Mouse (Mus musculus) MEL (cell line): ENCODE data around the gene Nsd1. TPM values are rescaled to one million over a fixed set of nuclear protein-coding genes. Genes with fewer than 3 reads are reported as not detected.

Experiments
- DNase-seq: peaks from one replicate; pipeline ENCODE4 v3.0.0; 2011; ENCODE audit warnings: low read depth, low spot score
- H3K27ac ChIP-seq: 2 replicates; pipeline ENCODE4 v1.5.1; 2012; ENCODE audit warnings: low read depth, mild to moderate bottlenecking, control low read depth, low read length, moderate library complexity; ENCODE audit not compliant: control insufficient read depth
- H3K27me3 ChIP-seq, 2 experiments: fragments of 150-350 bp in 1 of 2; sonication (generic) in 1 of 2; 2 replicates each; pipeline ENCODE4 v1.6.1; 2012; ENCODE audit warnings: low read length in 2 of 2, mild to moderate bottlenecking in 2 of 2, improper control_type of control experiment in 1 of 2, moderate library complexity in 1 of 2; ENCODE audit not compliant: insufficient read depth in 2 of 2, control insufficient read depth in 1 of 2
- H3K36me3 ChIP-seq, 2 experiments: 2 replicates each; pipeline ENCODE4 v1.6.1; 2012 to 2014; ENCODE audit warnings: low read length in 2 of 2, improper control_type of control experiment in 1 of 2, inconsistent platforms in 1 of 2, mild to moderate bottlenecking in 1 of 2; ENCODE audit not compliant: insufficient read depth in 2 of 2, control insufficient read depth in 1 of 2
- H3K4me1 ChIP-seq, 2 experiments: fragments of 150-350 bp in 1 of 2; sonication (generic) in 1 of 2; 2 replicates each; pipeline ENCODE4 v1.6.1; 2012; ENCODE audit warnings: low read length in 2 of 2, improper control_type of control experiment in 1 of 2, mild to moderate bottlenecking in 1 of 2; ENCODE audit not compliant: insufficient read depth in 2 of 2, control insufficient read depth in 1 of 2
- H3K4me3 ChIP-seq, 2 experiments: fragments of 150-350 bp in 1 of 2; sonication (generic) in 1 of 2; 2 replicates each; pipeline ENCODE4 v1.5.1; 2012; ENCODE audit warnings: low read depth in 2 of 2, low read length in 2 of 2, mild to moderate bottlenecking in 2 of 2, moderate library complexity in 2 of 2, control low read depth in 1 of 2, improper control_type of control experiment in 1 of 2; ENCODE audit not compliant: control insufficient read depth in 1 of 2, insufficient read depth in 1 of 2
- H3K79me2 ChIP-seq: 2 replicates; pipeline ENCODE4 v1.6.1; 2012; ENCODE audit warnings: mild to moderate bottlenecking, low read length, moderate library complexity; ENCODE audit not compliant: control insufficient read depth, poor library complexity, insufficient read depth
- H3K9ac ChIP-seq: 2 replicates; pipeline ENCODE4 v1.6.1; 2012; ENCODE audit warnings: low read depth, mild to moderate bottlenecking, control low read depth, low read length, moderate library complexity; ENCODE audit not compliant: control insufficient read depth, poor library complexity, severe bottlenecking
- H3K9me3 ChIP-seq: fragments of 150-350 bp; sonication (generic); replicated peaks from 2 replicates; pipeline ENCODE4 v1.6.1; 2012; ENCODE audit warnings: mild to moderate bottlenecking, low read length, improper control_type of control experiment, moderate library complexity; ENCODE audit not compliant: insufficient read depth
- BHLHE40 ChIP-seq: IDR thresholded peaks from 2 replicates; pipeline ENCODE4 v1.6.1; 2012; ENCODE audit warnings: low read depth, mild to moderate bottlenecking, inconsistent platforms, low read length, improper control_type of control experiment, borderline replicate concordance
- CHD1 ChIP-seq: IDR thresholded peaks from 2 replicates; pipeline ENCODE4 v1.6.1; 2012; ENCODE audit warnings: low read depth, mild to moderate bottlenecking, inconsistent platforms, low read length, improper control_type of control experiment
- CHD2 ChIP-seq: IDR thresholded peaks from 2 replicates; pipeline ENCODE4 v1.6.1; 2011; ENCODE audit warnings: low read length, improper control_type of control experiment
- E2F4 ChIP-seq: IDR thresholded peaks from 2 replicates; pipeline ENCODE4 v1.6.1; 2011; ENCODE audit warnings: low read depth, low read length, improper control_type of control experiment, borderline replicate concordance
- EP300 ChIP-seq, 2 experiments: IDR thresholded peaks; 2 replicates each; pipeline ENCODE4 v1.6.1; 2011; ENCODE audit warnings: improper control_type of control experiment in 2 of 2, low read length in 2 of 2, low read depth in 1 of 2, mild to moderate bottlenecking in 1 of 2
- ETS1 ChIP-seq: IDR thresholded peaks from 2 replicates; pipeline ENCODE4 v1.6.1; 2012; ENCODE audit warnings: low read depth, mild to moderate bottlenecking, inconsistent platforms, low read length, improper control_type of control experiment, moderate library complexity
- GABPA ChIP-seq: IDR thresholded peaks from 2 replicates; pipeline ENCODE4 v1.6.1; 2012; ENCODE audit warnings: low read depth, mild to moderate bottlenecking, inconsistent platforms, low read length, improper control_type of control experiment, moderate library complexity
- GATA1 ChIP-seq: IDR thresholded peaks from 2 replicates; pipeline ENCODE4 v1.6.1; 2011; ENCODE audit warnings: low read depth, low read length, improper control_type of control experiment
- HCFC1 ChIP-seq: IDR thresholded peaks from 2 replicates; pipeline ENCODE4 v1.6.1; 2012; ENCODE audit warnings: low read depth, mild to moderate bottlenecking, inconsistent platforms, low read length, improper control_type of control experiment, moderate library complexity
- JUND ChIP-seq: IDR thresholded peaks from 2 replicates; pipeline ENCODE4 v1.6.1; 2011; ENCODE audit warnings: low read depth, mild to moderate bottlenecking, improper control_type of control experiment, low read length
- KAT2A ChIP-seq: conservative IDR thresholded peaks from 2 replicates; pipeline ENCODE4 v1.6.1; 2012; ENCODE audit warnings: low read depth, low read length, improper control_type of control experiment, inconsistent platforms
- MAFK ChIP-seq: IDR thresholded peaks from 2 replicates; pipeline ENCODE4 v1.6.1; 2011; ENCODE audit warnings: low read depth, mild to moderate bottlenecking, low read length, improper control_type of control experiment, borderline replicate concordance
- MAX ChIP-seq: IDR thresholded peaks from 2 replicates; pipeline ENCODE4 v1.6.1; 2011; ENCODE audit warnings: low read length, improper control_type of control experiment
- MAZ ChIP-seq: IDR thresholded peaks from 2 replicates; pipeline ENCODE4 v1.6.1; 2012; ENCODE audit warnings: low read depth, mild to moderate bottlenecking, inconsistent platforms, low read length, improper control_type of control experiment
- MYB ChIP-seq: IDR thresholded peaks from 2 replicates; pipeline ENCODE4 v1.6.1; 2011; ENCODE audit warnings: mild to moderate bottlenecking, low read depth, low read length, improper control_type of control experiment
- MYC ChIP-seq: IDR thresholded peaks from 2 replicates; pipeline ENCODE4 v1.6.1; 2011; ENCODE audit warnings: low read depth, mild to moderate bottlenecking, low read length, improper control_type of control experiment, moderate library complexity
- NRF1 ChIP-seq: IDR thresholded peaks from 2 replicates; pipeline ENCODE4 v1.6.1; 2014; ENCODE audit warnings: low read depth, mild to moderate bottlenecking, inconsistent platforms, low read length, improper control_type of control experiment, moderate library complexity; ENCODE audit not compliant: poor library complexity, insufficient read depth, severe bottlenecking
- POLR2A ChIP-seq, 2 experiments: IDR thresholded peaks; 2 replicates each; pipeline ENCODE4 v1.6.1; 2011 to 2012; ENCODE audit warnings: low read length in 2 of 2, mild to moderate bottlenecking in 2 of 2, control low read depth in 1 of 2, improper control_type of control experiment in 1 of 2, low read depth in 1 of 2, moderate library complexity in 1 of 2; ENCODE audit not compliant: control insufficient read depth in 1 of 2, insufficient read depth in 1 of 2, poor library complexity in 1 of 2
- POLR2AphosphoS2 ChIP-seq: IDR thresholded peaks from 2 replicates; pipeline ENCODE4 v1.6.1; 2011; ENCODE audit warnings: low read length, improper control_type of control experiment
- POLR2AphosphoS5 ChIP-seq: IDR thresholded peaks from 2 replicates; pipeline ENCODE4 v1.6.1; 2012; ENCODE audit warnings: low read depth, borderline replicate concordance, mild to moderate bottlenecking, inconsistent platforms, low read length, moderate library complexity, mixed read lengths
- RAD21 ChIP-seq: IDR thresholded peaks from 2 replicates; pipeline ENCODE4 v1.6.1; 2011; ENCODE audit warnings: mild to moderate bottlenecking, low read depth, low read length, improper control_type of control experiment
- RCOR1 ChIP-seq: IDR thresholded peaks from 2 replicates; pipeline ENCODE4 v1.6.1; 2012; ENCODE audit warnings: low read depth, mild to moderate bottlenecking, inconsistent platforms, low read length, improper control_type of control experiment
- TAL1 ChIP-seq: IDR thresholded peaks from 2 replicates; pipeline ENCODE4 v1.6.1; 2012; ENCODE audit warnings: mild to moderate bottlenecking, inconsistent platforms, low read length, moderate library complexity, mixed read lengths
- TBP ChIP-seq: IDR thresholded peaks from 2 replicates; pipeline ENCODE4 v1.8.0; 2011; ENCODE audit warnings: low read depth, low read length, improper control_type of control experiment
- UBTF ChIP-seq: IDR thresholded peaks from 2 replicates; pipeline ENCODE4 v1.6.1; 2012; ENCODE audit warnings: low read depth, mild to moderate bottlenecking, inconsistent platforms, low read length, improper control_type of control experiment, moderate library complexity, borderline replicate concordance; ENCODE audit not compliant: insufficient read depth
- USF1 ChIP-seq: IDR thresholded peaks from 2 replicates; pipeline ENCODE4 v1.6.1; 2014; ENCODE audit warnings: low read depth, mild to moderate bottlenecking, inconsistent platforms, low read length, improper control_type of control experiment, moderate library complexity
- ZC3H11A ChIP-seq: IDR thresholded peaks from 2 replicates; pipeline ENCODE4 v1.6.1; 2012; ENCODE audit warnings: low read depth, mild to moderate bottlenecking, inconsistent platforms, low read length, improper control_type of control experiment
- ZNF384 ChIP-seq: IDR thresholded peaks from 2 replicates; pipeline ENCODE4 v1.6.1; 2012; ENCODE audit warnings: low read depth, mild to moderate bottlenecking, inconsistent platforms, low read length, improper control_type of control experiment
- polyA plus RNA-seq, 2 experiments: library from polyadenylated mRNA; stranded (reverse) in 1 of 2; unstranded in 1 of 2; fragments of >175 nt in 1 of 2; fragments of >200 nt in 1 of 2; gene quantifications; 2 replicates each; pipeline versions ENCODE4 v1.2.1 to v1.2.4; 2012; ENCODE audit warnings: low replicate concordance in 2 of 2, low read depth in 1 of 2; ENCODE audit not compliant: insufficient read length in 2 of 2, insufficient read depth in 1 of 2, missing spikeins in 1 of 2
- total RNA-seq: library from RNA; depleted of rRNA; stranded (reverse); fragments of 300-350 nt; gene quantifications from 2 replicates; pipeline ENCODE4 v1.2.3, GENCODE M21; 2012

The Nsd1 gene
- total and polyA plus RNA-seq, 3 experiments = 6.3 to 59.3 (median 10.0) TPM

- H3K4me1 ChIP-seq = peaks cover 0 to 5% of the 10 kb centered on the region in 2 experiments; a peak in 2 of 4 replicates
- peak overlapping the region; percentile 60 to 76 for H3K4me3 ChIP-seq
- H3K9ac ChIP-seq = peak overlapping the region; percentile 69
- H3K79me2 ChIP-seq = peaks cover 6% of the 10 kb centered on the region; the same call in 1 of the 2 replicates
- peak overlapping the region; percentile 77 for H3K27ac ChIP-seq
- TF ChIP-seq TAL1 (no peak), ETS1 (0 out of 2 replicates have a peak, but pooled peaks have one; percentile 19), UBTF (0 out of 2 replicates have a peak, but pooled peaks have one; percentile 31), ZNF384 (peak; percentile 80), RCOR1 (peak; percentile 42; the same call in 1 of the 2 replicates), GATA1 (peak; percentile 73), USF1 (no peak)
- H3K9me3 ChIP-seq = no peaks in the 10 kb centered on the region
- no peaks in the 10 kb centered on the region for H3K27me3 ChIP-seq
- peaks cover 0 to 3% of the 10 kb centered on the region in 2 experiments; a peak in 1 of 4 replicates for H3K36me3 ChIP-seq
- DNase-seq = no peak
Observed at GRCm38 (mm10) chr13:55189531-55190107, 20.0 kb upstream of the Nsd1 start.

- peak overlapping the region; percentile 60 to 76 for H3K4me3 ChIP-seq
- TF ChIP-seq CHD1 (no peak), JUND (no peak), MYC (peak; percentile 99), NRF1 (peak; percentile 27; the same call in 1 of the 2 replicates), KAT2A (no peak), E2F4 (no peak), MAZ (peak; percentile 59; the same call in 1 of the 2 replicates), TBP (peak; percentile 69; the same call in 1 of the 2 replicates), ZC3H11A (no peak), POLR2AphosphoS5 (peak; percentile 39; the same call in 1 of the 2 replicates), TAL1 (peak; percentile 92), UBTF (no peak), EP300 (IDR thresholded peaks at IDR 0.05; ENCODE audit: low read depth in 1 of 2, low read length in 2 of 2) (peak; percentile 42 to 71), BHLHE40 (peak; percentile 66), CHD2 (peak; percentile 43; the same call in 1 of the 2 replicates), MYB (no peak), MAFK (peak; percentile 17; the same call in 1 of the 2 replicates), HCFC1 (peak; percentile 56; the same call in 1 of the 2 replicates), ZNF384 (no peak), RAD21 (no peak; the same call in 1 of the 2 replicates), MAX (peak; percentile 100), POLR2A (IDR thresholded peaks at IDR 0.05; ENCODE audit: control insufficient read depth in 1 of 2, insufficient read depth in 1 of 2, low read depth in 1 of 2, low read length in 2 of 2, poor library complexity in 1 of 2) (peak; percentile 71 to 83; a peak in 2 of 4 replicates), USF1 (peak; percentile 98), GABPA (no peak), POLR2AphosphoS2 (peak; percentile 70)
Observed at GRCm38 (mm10) chr13:55190121-55190868, 19.3 kb upstream of the Nsd1 start.

More at GRCm38 (mm10) chr13:55190121-55190868, 19.3 kb upstream of the Nsd1 start:
- DNase-seq = peak; percentile 98
- H3K27me3 ChIP-seq = no peaks in the 10 kb centered on the region
- H3K9me3 ChIP-seq = no peaks in the 10 kb centered on the region
- H3K4me1 ChIP-seq = peaks cover 0 to 5% of the 10 kb centered on the region in 2 experiments; a peak in 2 of 4 replicates
- peak overlapping the region; percentile 70 for H3K9ac ChIP-seq
- peak overlapping the region; percentile 77 for H3K27ac ChIP-seq
- peaks cover 6% of the 10 kb centered on the region; the same call in 1 of the 2 replicates for H3K79me2 ChIP-seq
- H3K36me3 ChIP-seq = peaks cover 0 to 3% of the 10 kb centered on the region in 2 experiments; a peak in 1 of 4 replicates
